ENCODE assay signal across 15 mouse cellular contexts in the genomic region with DNA sequence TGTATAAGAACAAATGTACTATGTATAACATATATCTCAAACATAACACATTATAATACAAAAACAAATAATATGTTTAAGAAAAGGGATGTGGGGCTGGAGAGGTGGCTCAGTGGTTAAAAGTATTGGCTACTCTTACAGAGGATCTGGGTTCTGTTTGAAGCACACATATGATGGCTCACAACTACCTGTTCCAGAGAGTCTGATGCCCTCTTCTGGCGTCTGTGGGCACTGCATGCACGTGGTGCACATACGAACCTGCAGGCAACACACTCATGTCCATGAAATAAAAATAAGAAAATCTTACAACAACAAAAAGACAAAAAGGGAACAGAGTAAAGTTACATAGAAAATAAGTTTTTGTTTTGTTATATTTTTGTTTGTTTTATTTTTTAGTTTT.
A peak's percentile ranks its signal among the peaks of the same experiment; 100 is the strongest.
DNase-seq lines count a peak whose midpoint lies in the region; ATAC-seq and TF ChIP-seq lines count a peak whose summit lies in the region.
"Had no signal": no experiment of that assay in that cellular context is flagged by ENCODE, and none has a peak within 500 bp of the region (broad histone marks: within the 10 kb centered on the region; RNA-seq: fewer than 3 reads in every experiment).

No protein-coding gene starts in this region.

- H3K4me3 ChIP-seq in heart, adult 2 months = no peak overlapping the region
- H3K4me3 ChIP-seq in lung, embryonic 14.5 days (ENCODE audit: low read depth, low read length) = no peak overlapping the region
- H3K4me3 ChIP-seq in liver, postnatal 0 days (ENCODE audit: low read depth, low read length) = no peak overlapping the region
- H3K4me3 ChIP-seq: embryonic facial prominence, embryonic 12.5 days; limb, embryonic 12.5 days; midbrain, embryonic 12.5 days had no signal

- no peak overlapping the region for H3K9ac ChIP-seq in heart, adult 2 months (ENCODE audit: low read depth, low read length)
- H3K9ac ChIP-seq in lung, embryonic 14.5 days = no peak overlapping the region
- H3K9ac ChIP-seq in liver, postnatal 0 days (replicated peaks) = no peak overlapping the region
- H3K9ac ChIP-seq: embryonic facial prominence, embryonic 12.5 days; limb, embryonic 12.5 days; midbrain, embryonic 12.5 days had no signal

- intact Hi-C loops in heart, adult 2 months (cut with DNase I) = no loop called here
- intact Hi-C loops in gastrocnemius, postnatal 36 days (cut with DNase I) = no loop called here

- DNase-seq in heart, adult 2 months = no peak
- no peak for DNase-seq in heart, adult 8-10 months (ENCODE audit: low spot score)
- no peak for DNase-seq in lung, embryonic 14.5 days
- no peak for DNase-seq in lung, postnatal 4 days
- peak; percentile 81 for DNase-seq in ES-CJ7 (ENCODE audit: low read depth, low spot score)
- DNase-seq in liver, postnatal 0 days = peak; percentile 16
- no peak for DNase-seq in gastrocnemius, postnatal 36 days
- DNase-seq: adrenal gland, postnatal 25 days; cerebellum, postnatal 25 days; kidney, postnatal 25 days; lung, postnatal 14 days had no signal

- H3K4me1 ChIP-seq in heart, adult 2 months (ENCODE audit: control insufficient read depth, insufficient read depth, low read length) = no peaks in the 10 kb centered on the region
- H3K4me1 ChIP-seq in lung, embryonic 14.5 days (ENCODE audit: insufficient read depth) = no peaks in the 10 kb centered on the region
- no peaks in the 10 kb centered on the region for H3K4me1 ChIP-seq in liver, postnatal 0 days (ENCODE audit: insufficient read depth)
- H3K4me1 ChIP-seq: embryonic facial prominence, embryonic 12.5 days; limb, embryonic 12.5 days; midbrain, embryonic 12.5 days had no signal

- peak; percentile 32 for TF ChIP-seq CTCF in heart, adult 2 months (IDR thresholded peaks at IDR 0.05)
- TF ChIP-seq CTCF in lung, embryonic 14.5 days (IDR thresholded peaks at IDR 0.05; ENCODE audit: low read depth) = peak; percentile 32; the same call in 1 of the 2 replicates
- TF ChIP-seq CTCF in liver, postnatal 0 days (IDR thresholded peaks at IDR 0.05; ENCODE audit: low read depth) = peak; percentile 40

- no peaks in the 10 kb centered on the region for H3K9me3 ChIP-seq in lung, embryonic 14.5 days (ENCODE audit: low read depth, low read length)
- H3K9me3 ChIP-seq in liver, postnatal 0 days (ENCODE audit: low read length) = 0 out of 2 replicates have a peak, but pooled peaks cover 3% of the 10 kb centered on the region
- H3K9me3 ChIP-seq: embryonic facial prominence, embryonic 12.5 days; limb, embryonic 12.5 days; midbrain, embryonic 12.5 days had no signal

- H3K36me3 ChIP-seq in heart, adult 2 months (ENCODE audit: control insufficient read depth, insufficient read depth, low read length) = no peaks in the 10 kb centered on the region
- no peaks in the 10 kb centered on the region for H3K36me3 ChIP-seq in lung, embryonic 14.5 days (ENCODE audit: insufficient read depth)
- H3K36me3 ChIP-seq in liver, postnatal 0 days (replicated peaks; ENCODE audit: insufficient read depth, low read length) = no peaks in the 10 kb centered on the region
- H3K36me3 ChIP-seq: embryonic facial prominence, embryonic 12.5 days; limb, embryonic 12.5 days; midbrain, embryonic 12.5 days had no signal

- H3K27ac ChIP-seq in heart, adult 2 months = no peak overlapping the region
- H3K27ac ChIP-seq in lung, embryonic 14.5 days (ENCODE audit: low read depth) = no peak overlapping the region
- H3K27ac ChIP-seq in liver, postnatal 0 days (ENCODE audit: low read depth) = no peak overlapping the region
- H3K27ac ChIP-seq: embryonic facial prominence, embryonic 12.5 days; limb, embryonic 12.5 days; midbrain, embryonic 12.5 days had no signal

- no peaks in the 10 kb centered on the region for H3K79me2 ChIP-seq in heart, adult 2 months (replicated peaks; ENCODE audit: control insufficient read depth, insufficient read depth, low read length)

- no peak overlapping the region for H3K4me2 ChIP-seq in lung, embryonic 14.5 days
- H3K4me2 ChIP-seq in liver, postnatal 0 days (ENCODE audit: low read depth, low read length) = no peak overlapping the region
- H3K4me2 ChIP-seq: embryonic facial prominence, embryonic 12.5 days; limb, embryonic 12.5 days; midbrain, embryonic 12.5 days had no signal

- TF ChIP-seq EP300 in heart, adult 2 months (IDR thresholded peaks at IDR 0.05; ENCODE audit: insufficient read depth, low read depth, low read length) = no peak
- TF ChIP-seq EP300 in liver, postnatal 0 days (IDR thresholded peaks at IDR 0.05; ENCODE audit: low read depth) = no peak

- TF ChIP-seq POLR2A in heart, adult 2 months (IDR thresholded peaks at IDR 0.05; ENCODE audit: insufficient read depth, low read depth, low read length) = no peak

- WGBS in heart, adult 2 months = 85% methylated on average over 3 of the region's 3 CpGs
- WGBS in lung, embryonic 14.5 days = 85% methylated on average over 3 of the region's 3 CpGs
- WGBS in liver, postnatal 0 days (ENCODE audit: insufficient replicate concordance) = 83% methylated on average over 3 of the region's 3 CpGs

- ATAC-seq in lung, embryonic 14.5 days (ENCODE audit: insufficient read depth) = no peak
- ATAC-seq in liver, postnatal 0 days = no peak
- ATAC-seq in erythroid progenitor cell, adult 5-6 weeks (replicated peaks; ENCODE audit: low FRiP score, poor library complexity, severe bottlenecking) = no peak

- H3K27me3 ChIP-seq in heart, adult 2 months (ENCODE audit: control insufficient read depth, insufficient read depth, low read length) = no peaks in the 10 kb centered on the region
- no peaks in the 10 kb centered on the region for H3K27me3 ChIP-seq in lung, embryonic 14.5 days (ENCODE audit: insufficient read depth, low read length)
- no peaks in the 10 kb centered on the region for H3K27me3 ChIP-seq in liver, postnatal 0 days (ENCODE audit: insufficient read depth, low read length)
- H3K27me3 ChIP-seq: embryonic facial prominence, embryonic 12.5 days; limb, embryonic 12.5 days; midbrain, embryonic 12.5 days had no signal

Comparison
In these comparisons a context has a peak if more than half of its experiments do, and no peak if none do; other contexts are left out.
1. DNase-seq: peak in ES-CJ7 (single experiment) and liver, postnatal 0 days (single experiment); none in heart, adult 2 months (0 of 2), heart, adult 8-10 months (single experiment), lung, embryonic 14.5 days (single experiment), lung, postnatal 4 days (0 of 2) and gastrocnemius, postnatal 36 days (0 of 2).
2. Peak in every context shown above with its lines, with median percentiles within 50 percentile points of each other: CTCF ChIP-seq.